Mouse (Mus musculus): ENCODE results near the gene Enc1. TPM values are rescaled to one million over a fixed set of nuclear protein-coding genes. Genes with fewer than 3 reads are reported as not detected.
A peak's percentile ranks its signal among the peaks of the same experiment; 100 is the strongest.

Enc1 gene
- polyA plus RNA-seq, 1 experiment from 2014 or later = 6.3 TPM

DNA sequence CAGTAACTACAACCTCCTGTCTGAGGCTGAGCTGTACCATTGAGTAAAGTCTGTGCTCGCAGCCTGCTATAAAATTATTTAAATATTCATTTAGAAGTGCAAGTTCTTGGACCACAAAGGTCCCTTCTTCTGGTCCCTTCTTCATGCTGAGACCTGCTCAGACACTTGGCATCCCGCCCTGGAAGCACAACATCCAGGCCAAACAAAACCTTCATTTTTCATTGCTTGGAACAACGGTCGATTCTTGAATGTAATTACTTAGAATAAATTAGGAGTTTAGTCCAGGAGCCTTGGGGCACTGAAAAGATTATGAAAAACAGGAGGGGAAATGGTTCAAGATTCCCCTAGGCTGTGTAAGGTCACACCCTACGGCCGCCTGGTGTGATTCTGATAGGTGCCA lies 5.0 kb upstream of the Enc1 start:
- peaks cover 9% of the 10 kb centered on the region; the same call in 1 of the 2 replicates for H3K4me1 ChIP-seq (ENCODE audit: control insufficient read depth, insufficient read depth, low read length)
- no peak overlapping the region for H3K4me2 ChIP-seq
- H3K4me3 ChIP-seq (ENCODE audit: low read depth, low read length) = no peak overlapping the region
- no peaks in the 10 kb centered on the region for H3K9me3 ChIP-seq (replicated peaks; ENCODE audit: control insufficient read depth, low read length)
- no peak overlapping the region for H3K27ac ChIP-seq (ENCODE audit: low read depth, low read length)
- no peak for ATAC-seq (replicated peaks; ENCODE audit: insufficient number of reproducible peaks, low FRiP score, low TSS enrichment)
- no peaks in the 10 kb centered on the region for H3K36me3 ChIP-seq (ENCODE audit: control insufficient read depth, insufficient read depth, low read length)
- H3K9ac ChIP-seq (ENCODE audit: low read depth, low read length) = no peak overlapping the region
- WGBS (ENCODE audit: insufficient replicate concordance) = 76% methylated on average over 6 of the region's 6 CpGs
- no peaks in the 10 kb centered on the region for H3K27me3 ChIP-seq (ENCODE audit: control insufficient read depth, insufficient read depth, low read length)

DNA sequence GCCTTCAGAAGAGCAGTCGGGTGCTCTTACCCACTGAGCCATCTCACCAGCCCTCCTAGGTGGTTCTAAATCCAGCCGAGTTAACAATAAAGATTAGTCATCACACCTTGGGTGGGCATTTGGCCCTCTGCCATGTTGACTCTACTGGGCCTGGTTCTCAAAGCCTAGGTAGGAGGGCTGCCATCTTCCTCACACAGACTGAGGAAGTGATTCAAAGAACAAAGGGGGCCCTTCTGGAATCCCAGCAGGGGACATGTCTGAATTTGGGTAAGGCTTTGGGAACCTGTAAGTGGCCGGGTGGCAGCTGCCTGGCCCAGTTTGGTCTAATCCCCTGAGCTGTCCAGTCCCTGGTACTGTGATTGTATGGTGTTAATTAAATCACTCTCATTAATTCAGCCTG lies 3.2 kb upstream of the Enc1 start:
- Histone ChIP-seq H3K27me3 (ENCODE audit: control insufficient read depth, insufficient read depth, low read length) (no peaks in the 10 kb centered on the region), H3K4me1 (ENCODE audit: control insufficient read depth, insufficient read depth, low read length) (peaks cover 14% of the 10 kb centered on the region; the same call in 1 of the 2 replicates), H3K27ac (ENCODE audit: low read depth, low read length) (no peak overlapping the region), H3K4me3 (ENCODE audit: low read depth, low read length) (no peak overlapping the region), H3K4me2 (no peak overlapping the region), H3K9me3 (replicated peaks; ENCODE audit: control insufficient read depth, low read length) (no peaks in the 10 kb centered on the region), H3K36me3 (ENCODE audit: control insufficient read depth, insufficient read depth, low read length) (no peaks in the 10 kb centered on the region), H3K9ac (ENCODE audit: low read depth, low read length) (no peak overlapping the region)
- no peak for ATAC-seq (replicated peaks; ENCODE audit: insufficient number of reproducible peaks, low FRiP score, low TSS enrichment)
- 53% methylated on average over 3 of the region's 3 CpGs for WGBS (ENCODE audit: insufficient replicate concordance)

DNA sequence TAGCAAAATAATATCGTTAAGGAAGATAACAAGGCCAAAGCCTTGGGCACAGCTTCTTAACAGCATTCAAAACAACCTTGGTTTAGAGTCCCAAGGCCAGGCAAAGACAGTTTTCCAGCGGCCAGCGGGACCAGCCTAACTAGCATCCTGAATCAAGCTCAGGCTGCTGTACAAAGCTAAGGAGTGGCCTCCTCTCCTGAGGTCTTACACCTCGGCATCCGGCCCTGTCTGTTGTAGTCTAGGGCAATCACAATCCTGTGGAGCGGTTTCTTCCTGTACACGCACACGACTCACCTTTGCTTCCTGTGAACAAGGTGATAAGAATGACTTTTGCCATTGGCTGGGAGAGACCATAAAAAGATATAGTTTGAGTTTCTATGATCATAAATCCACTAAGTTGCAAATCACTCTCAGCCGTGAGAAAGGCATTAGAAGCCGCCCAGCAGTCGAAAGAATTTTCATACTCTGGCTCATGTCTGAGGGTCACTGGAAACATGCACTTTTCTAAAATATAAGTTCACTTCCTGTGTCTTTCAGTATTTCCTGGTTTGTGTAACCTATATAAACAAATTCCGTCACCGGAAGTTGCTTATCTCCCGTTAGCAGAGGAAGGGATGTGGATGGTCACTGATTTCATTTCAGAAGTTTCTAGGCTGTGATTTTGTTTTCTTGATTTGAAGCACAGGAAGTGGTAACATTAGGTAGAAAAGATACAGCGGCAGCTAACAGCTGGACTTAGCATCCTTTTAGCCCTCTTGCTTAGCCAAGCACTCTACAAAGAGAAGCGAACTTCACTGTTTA lies 2.5 kb upstream of the Enc1 start:
- H3K4me3 ChIP-seq (ENCODE audit: low read depth, low read length) = no peak overlapping the region
- no peak for ATAC-seq (replicated peaks; ENCODE audit: insufficient number of reproducible peaks, low FRiP score, low TSS enrichment)
- no peaks in the 10 kb centered on the region for H3K36me3 ChIP-seq (ENCODE audit: control insufficient read depth, insufficient read depth, low read length)
- H3K4me2 ChIP-seq = no peak overlapping the region
- H3K9ac ChIP-seq (ENCODE audit: low read depth, low read length) = no peak overlapping the region
- peaks cover 18% of the 10 kb centered on the region for H3K4me1 ChIP-seq (ENCODE audit: control insufficient read depth, insufficient read depth, low read length)
- H3K27ac ChIP-seq (ENCODE audit: low read depth, low read length) = 0 out of 2 replicates have a peak overlapping the region, but pooled peaks have one; percentile 0
- 48% methylated on average over 16 of the region's 16 CpGs for WGBS (ENCODE audit: insufficient replicate concordance)
- H3K27me3 ChIP-seq (ENCODE audit: control insufficient read depth, insufficient read depth, low read length) = no peaks in the 10 kb centered on the region
- no peaks in the 10 kb centered on the region for H3K9me3 ChIP-seq (replicated peaks; ENCODE audit: control insufficient read depth, low read length)

DNA sequence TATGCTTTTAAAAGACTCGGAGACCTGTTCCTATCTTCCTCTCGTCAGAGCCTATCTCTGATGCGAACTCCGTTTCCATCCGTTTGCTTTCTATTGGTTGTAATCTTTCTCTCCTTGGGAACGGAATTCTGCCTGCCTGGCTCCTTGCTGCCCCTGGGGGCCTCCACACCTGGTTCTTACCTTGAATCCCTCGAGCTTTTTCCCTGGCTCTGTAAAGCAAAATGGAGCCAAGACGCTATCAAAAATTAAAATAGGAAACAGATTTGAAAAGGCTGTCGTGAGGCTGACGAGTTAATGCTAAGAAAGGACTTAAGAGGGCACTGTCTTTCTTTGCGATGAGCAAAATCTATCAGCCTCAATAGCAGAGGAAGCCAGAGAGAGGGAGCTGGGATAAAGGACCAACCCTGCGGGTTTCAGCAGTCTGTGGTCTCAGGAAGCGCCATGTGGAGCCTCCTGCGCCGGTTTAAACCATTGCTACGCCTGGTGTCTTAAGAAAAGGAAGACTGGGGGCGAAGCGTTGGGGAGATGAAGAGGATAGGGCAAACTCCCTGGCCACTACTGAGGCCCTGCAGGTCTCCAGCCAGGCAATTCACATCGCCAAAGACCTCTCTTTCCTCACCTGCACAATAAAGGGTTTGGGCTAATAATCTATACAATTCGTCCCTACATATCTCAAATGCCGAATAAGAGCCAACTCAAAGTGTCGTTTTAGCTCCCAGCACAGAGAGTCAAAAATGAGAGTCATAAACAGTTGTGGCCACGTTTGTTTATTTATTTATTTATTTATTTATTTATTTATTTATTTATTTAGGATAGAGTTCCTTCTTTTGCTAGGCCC lies 1.3 kb upstream of the Enc1 start:
- no peak for ATAC-seq (replicated peaks; ENCODE audit: insufficient number of reproducible peaks, low FRiP score, low TSS enrichment)
- H3K9me3 ChIP-seq (replicated peaks; ENCODE audit: control insufficient read depth, low read length) = no peaks in the 10 kb centered on the region
- peaks cover 26% of the 10 kb centered on the region for H3K4me1 ChIP-seq (ENCODE audit: control insufficient read depth, insufficient read depth, low read length)
- WGBS (ENCODE audit: insufficient replicate concordance) = 4% methylated on average over 23 of the region's 23 CpGs
- H3K36me3 ChIP-seq (ENCODE audit: control insufficient read depth, insufficient read depth, low read length) = no peaks in the 10 kb centered on the region
- H3K4me2 ChIP-seq = peak overlapping the region; percentile 95
- H3K9ac ChIP-seq (ENCODE audit: low read depth, low read length) = peak overlapping the region; percentile 11; the same call in 1 of the 2 replicates
- H3K27ac ChIP-seq (ENCODE audit: low read depth, low read length) = peak overlapping the region; percentile 94; the same call in 1 of the 2 replicates
- no peaks in the 10 kb centered on the region for H3K27me3 ChIP-seq (ENCODE audit: control insufficient read depth, insufficient read depth, low read length)
- H3K4me3 ChIP-seq (ENCODE audit: low read depth, low read length) = peak overlapping the region; percentile 84; the same call in 1 of the 2 replicates

DNA sequence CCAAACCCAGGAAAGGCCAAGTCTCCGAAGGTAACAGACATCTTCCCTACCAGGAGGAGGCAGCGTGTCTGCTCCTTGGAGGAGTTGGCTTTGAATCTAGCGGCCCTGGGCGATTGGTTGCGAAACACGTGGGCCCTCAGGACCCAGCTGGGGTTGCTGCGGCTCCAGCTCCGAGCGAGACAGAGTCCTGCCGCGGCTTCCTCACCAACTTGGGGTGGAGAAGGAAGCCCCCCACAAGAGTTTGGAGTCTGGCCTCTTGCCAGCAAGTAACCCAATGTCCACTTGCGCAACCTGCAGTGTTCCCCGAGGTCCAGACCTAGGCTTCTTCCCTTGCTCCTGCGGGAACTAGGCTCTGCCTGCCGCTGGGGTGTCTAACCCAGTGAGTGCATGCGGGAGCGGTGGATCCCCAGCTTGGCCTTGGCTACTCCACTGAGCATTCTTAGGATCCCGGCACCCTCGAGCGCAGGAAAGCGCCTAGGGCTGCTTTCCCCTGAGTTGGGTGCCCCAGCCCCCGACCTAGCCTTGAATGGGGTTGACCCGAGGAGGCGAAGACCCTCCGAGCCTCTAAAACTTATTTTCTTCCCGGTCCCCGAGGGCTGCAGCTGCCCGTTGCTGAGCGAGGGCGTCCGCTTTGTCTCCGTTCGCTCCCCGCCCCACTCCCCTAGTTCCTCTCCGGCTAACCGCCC lies 483 bp upstream of the Enc1 start:
- under 1% methylated on average over 36 of the region's 36 CpGs for WGBS (ENCODE audit: insufficient replicate concordance)
- peak overlapping the region; percentile 95 for H3K4me2 ChIP-seq
- H3K4me1 ChIP-seq (ENCODE audit: control insufficient read depth, insufficient read depth, low read length) = peaks cover 32% of the 10 kb centered on the region
- H3K9me3 ChIP-seq (replicated peaks; ENCODE audit: control insufficient read depth, low read length) = no peaks in the 10 kb centered on the region
- H3K36me3 ChIP-seq (ENCODE audit: control insufficient read depth, insufficient read depth, low read length) = peaks cover 5% of the 10 kb centered on the region
- peak overlapping the region; percentile 92 for H3K9ac ChIP-seq (ENCODE audit: low read depth, low read length)
- peak overlapping the region; percentile 84 for H3K4me3 ChIP-seq (ENCODE audit: low read depth, low read length)
- peak overlapping the region; percentile 94 for H3K27ac ChIP-seq (ENCODE audit: low read depth, low read length)
- peak; percentile 49 for ATAC-seq (replicated peaks; ENCODE audit: insufficient number of reproducible peaks, low FRiP score, low TSS enrichment)
- no peaks in the 10 kb centered on the region for H3K27me3 ChIP-seq (ENCODE audit: control insufficient read depth, insufficient read depth, low read length)

DNA sequence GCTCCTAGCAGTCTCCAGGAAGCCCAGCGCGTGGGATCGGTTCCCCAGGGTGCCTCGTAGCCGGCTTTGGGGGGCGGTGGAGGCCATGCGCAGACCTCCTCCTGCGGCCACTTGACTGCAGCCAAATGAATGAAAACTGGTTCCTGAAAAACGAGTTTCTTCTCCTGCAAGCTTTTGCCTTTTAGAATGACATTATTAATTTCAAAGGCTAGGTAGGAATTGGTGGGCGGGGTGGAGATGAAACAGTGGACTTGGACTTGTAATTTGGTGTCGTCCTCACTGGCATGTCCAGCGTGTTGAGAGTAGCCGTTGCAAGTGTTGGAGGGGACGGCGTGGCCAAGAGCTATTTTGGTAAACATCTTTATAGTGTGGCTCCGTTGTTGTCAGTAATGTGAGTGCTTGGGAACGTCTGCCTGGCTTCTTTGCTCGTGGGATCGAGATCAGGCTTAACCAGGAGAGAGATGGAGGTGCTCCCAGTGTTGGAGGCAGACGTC lies 929 bp downstream of the Enc1 start:
- Histone ChIP-seq H3K36me3 (ENCODE audit: control insufficient read depth, insufficient read depth, low read length) (peaks cover 16% of the 10 kb centered on the region), H3K9ac (ENCODE audit: low read depth, low read length) (peak overlapping the region; percentile 92), H3K27me3 (ENCODE audit: control insufficient read depth, insufficient read depth, low read length) (no peaks in the 10 kb centered on the region), H3K4me3 (ENCODE audit: low read depth, low read length) (peak overlapping the region; percentile 84), H3K4me1 (ENCODE audit: control insufficient read depth, insufficient read depth, low read length) (peaks cover 32% of the 10 kb centered on the region), H3K4me2 (peak overlapping the region; percentile 95), H3K9me3 (replicated peaks; ENCODE audit: control insufficient read depth, low read length) (no peaks in the 10 kb centered on the region), H3K27ac (ENCODE audit: low read depth, low read length) (peak overlapping the region; percentile 94)
- no peak for ATAC-seq (replicated peaks; ENCODE audit: insufficient number of reproducible peaks, low FRiP score, low TSS enrichment)
- WGBS (ENCODE audit: insufficient replicate concordance) = under 1% methylated on average over 20 of the region's 20 CpGs

DNA sequence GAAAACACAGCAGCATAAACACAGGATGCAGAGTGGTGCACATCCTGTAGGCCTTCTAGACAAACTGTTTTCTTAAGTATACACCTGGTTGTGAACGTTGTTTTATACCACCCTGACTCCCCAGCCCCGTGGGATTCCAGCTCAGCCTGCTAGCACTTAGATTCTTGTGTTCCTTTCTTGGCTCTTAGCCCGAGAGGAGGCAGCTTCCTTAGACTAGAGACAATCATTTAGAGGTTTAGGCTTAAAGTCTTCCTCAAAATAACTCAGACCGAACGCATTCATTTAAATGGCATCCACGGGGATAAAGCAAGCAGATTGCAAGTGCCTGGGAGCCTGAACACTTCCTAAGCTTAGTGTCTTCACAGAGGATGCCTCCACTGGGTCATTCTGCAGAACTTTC lies 1.8 kb downstream of the Enc1 start:
- H3K4me1 ChIP-seq (ENCODE audit: control insufficient read depth, insufficient read depth, low read length) = peaks cover 32% of the 10 kb centered on the region
- peak overlapping the region; percentile 92 for H3K9ac ChIP-seq (ENCODE audit: low read depth, low read length)
- peak overlapping the region; percentile 95 for H3K4me2 ChIP-seq
- peak overlapping the region; percentile 84 for H3K4me3 ChIP-seq (ENCODE audit: low read depth, low read length)
- 0 out of 2 replicates have a peak overlapping the region, but pooled peaks have one; percentile 4 for H3K27ac ChIP-seq (ENCODE audit: low read depth, low read length)
- ATAC-seq (replicated peaks; ENCODE audit: insufficient number of reproducible peaks, low FRiP score, low TSS enrichment) = no peak
- no peaks in the 10 kb centered on the region for H3K9me3 ChIP-seq (replicated peaks; ENCODE audit: control insufficient read depth, low read length)
- H3K27me3 ChIP-seq (ENCODE audit: control insufficient read depth, insufficient read depth, low read length) = no peaks in the 10 kb centered on the region
- WGBS (ENCODE audit: insufficient replicate concordance) = 9% methylated on average over 6 of the region's 6 CpGs
- H3K36me3 ChIP-seq (ENCODE audit: control insufficient read depth, insufficient read depth, low read length) = peaks cover 19% of the 10 kb centered on the region

Measured in heart, embryonic 11.5 days (tissue).